Mouse (Mus musculus) MEL (cell line): ENCODE results near the gene Slc5a5. TPM values are rescaled to one million over a fixed set of nuclear protein-coding genes. Genes with fewer than 3 reads are reported as not detected.

Source experiments
- DNase-seq: peaks from one replicate; pipeline ENCODE4 v3.0.0; 2011; ENCODE audit warnings: low read depth, low spot score
- H3K27ac ChIP-seq: 2 replicates; pipeline ENCODE4 v1.5.1; 2012; ENCODE audit warnings: low read depth, mild to moderate bottlenecking, control low read depth, low read length, moderate library complexity; ENCODE audit not compliant: control insufficient read depth
- H3K27me3 ChIP-seq, 2 experiments: fragments of 150-350 bp in 1 of 2; sonication (generic) in 1 of 2; 2 replicates each; pipeline ENCODE4 v1.6.1; 2012; ENCODE audit warnings: low read length in 2 of 2, mild to moderate bottlenecking in 2 of 2, improper control_type of control experiment in 1 of 2, moderate library complexity in 1 of 2; ENCODE audit not compliant: insufficient read depth in 2 of 2, control insufficient read depth in 1 of 2
- H3K36me3 ChIP-seq, 2 experiments: 2 replicates each; pipeline ENCODE4 v1.6.1; 2012 to 2014; ENCODE audit warnings: low read length in 2 of 2, improper control_type of control experiment in 1 of 2, inconsistent platforms in 1 of 2, mild to moderate bottlenecking in 1 of 2; ENCODE audit not compliant: insufficient read depth in 2 of 2, control insufficient read depth in 1 of 2
- H3K4me1 ChIP-seq, 2 experiments: fragments of 150-350 bp in 1 of 2; sonication (generic) in 1 of 2; 2 replicates each; pipeline ENCODE4 v1.6.1; 2012; ENCODE audit warnings: low read length in 2 of 2, improper control_type of control experiment in 1 of 2, mild to moderate bottlenecking in 1 of 2; ENCODE audit not compliant: insufficient read depth in 2 of 2, control insufficient read depth in 1 of 2
- H3K4me3 ChIP-seq, 2 experiments: fragments of 150-350 bp in 1 of 2; sonication (generic) in 1 of 2; 2 replicates each; pipeline ENCODE4 v1.5.1; 2012; ENCODE audit warnings: low read depth in 2 of 2, low read length in 2 of 2, mild to moderate bottlenecking in 2 of 2, moderate library complexity in 2 of 2, control low read depth in 1 of 2, improper control_type of control experiment in 1 of 2; ENCODE audit not compliant: control insufficient read depth in 1 of 2, insufficient read depth in 1 of 2
- H3K79me2 ChIP-seq: 2 replicates; pipeline ENCODE4 v1.6.1; 2012; ENCODE audit warnings: mild to moderate bottlenecking, low read length, moderate library complexity; ENCODE audit not compliant: control insufficient read depth, poor library complexity, insufficient read depth
- H3K9ac ChIP-seq: 2 replicates; pipeline ENCODE4 v1.6.1; 2012; ENCODE audit warnings: low read depth, mild to moderate bottlenecking, control low read depth, low read length, moderate library complexity; ENCODE audit not compliant: control insufficient read depth, poor library complexity, severe bottlenecking
- H3K9me3 ChIP-seq: fragments of 150-350 bp; sonication (generic); replicated peaks from 2 replicates; pipeline ENCODE4 v1.6.1; 2012; ENCODE audit warnings: mild to moderate bottlenecking, low read length, improper control_type of control experiment, moderate library complexity; ENCODE audit not compliant: insufficient read depth
- BHLHE40 ChIP-seq: IDR thresholded peaks from 2 replicates; pipeline ENCODE4 v1.6.1; 2012; ENCODE audit warnings: low read depth, mild to moderate bottlenecking, inconsistent platforms, low read length, improper control_type of control experiment, borderline replicate concordance
- CHD2 ChIP-seq: IDR thresholded peaks from 2 replicates; pipeline ENCODE4 v1.6.1; 2011; ENCODE audit warnings: low read length, improper control_type of control experiment
- CTCF ChIP-seq, 3 experiments: IDR thresholded peaks in 2 of 3; conservative IDR thresholded peaks in 1 of 3; 2 replicates each; pipeline ENCODE4 v1.5.1; 2011 to 2012; ENCODE audit warnings: low read length in 3 of 3, low read depth in 2 of 3, mild to moderate bottlenecking in 2 of 3, improper control_type of control experiment in 1 of 3, inconsistent platforms in 1 of 3, mixed read lengths in 1 of 3, moderate library complexity in 1 of 3; ENCODE audit not compliant: control insufficient read depth in 1 of 3, insufficient read depth in 1 of 3, poor library complexity in 1 of 3, severe bottlenecking in 1 of 3
- EP300 ChIP-seq, 2 experiments: IDR thresholded peaks; 2 replicates each; pipeline ENCODE4 v1.6.1; 2011; ENCODE audit warnings: improper control_type of control experiment in 2 of 2, low read length in 2 of 2, low read depth in 1 of 2, mild to moderate bottlenecking in 1 of 2
- GABPA ChIP-seq: IDR thresholded peaks from 2 replicates; pipeline ENCODE4 v1.6.1; 2012; ENCODE audit warnings: low read depth, mild to moderate bottlenecking, inconsistent platforms, low read length, improper control_type of control experiment, moderate library complexity
- GATA1 ChIP-seq: IDR thresholded peaks from 2 replicates; pipeline ENCODE4 v1.6.1; 2011; ENCODE audit warnings: low read depth, low read length, improper control_type of control experiment
- HCFC1 ChIP-seq: IDR thresholded peaks from 2 replicates; pipeline ENCODE4 v1.6.1; 2012; ENCODE audit warnings: low read depth, mild to moderate bottlenecking, inconsistent platforms, low read length, improper control_type of control experiment, moderate library complexity
- JUND ChIP-seq: IDR thresholded peaks from 2 replicates; pipeline ENCODE4 v1.6.1; 2011; ENCODE audit warnings: low read depth, mild to moderate bottlenecking, improper control_type of control experiment, low read length
- MAZ ChIP-seq: IDR thresholded peaks from 2 replicates; pipeline ENCODE4 v1.6.1; 2012; ENCODE audit warnings: low read depth, mild to moderate bottlenecking, inconsistent platforms, low read length, improper control_type of control experiment
- MEF2A ChIP-seq: IDR thresholded peaks from 2 replicates; pipeline ENCODE4 v1.6.1; 2014; ENCODE audit warnings: low read depth, mild to moderate bottlenecking, inconsistent platforms, low read length, improper control_type of control experiment; ENCODE audit not compliant: poor library complexity, insufficient replicate concordance, severe bottlenecking; ENCODE audit errors: extremely low read depth
- MXI1 ChIP-seq: IDR thresholded peaks from 2 replicates; pipeline ENCODE4 v1.6.1; 2011; ENCODE audit warnings: mild to moderate bottlenecking, low read depth, low read length, improper control_type of control experiment
- MYB ChIP-seq: IDR thresholded peaks from 2 replicates; pipeline ENCODE4 v1.6.1; 2011; ENCODE audit warnings: mild to moderate bottlenecking, low read depth, low read length, improper control_type of control experiment
- MYC ChIP-seq: IDR thresholded peaks from 2 replicates; pipeline ENCODE4 v1.6.1; 2011; ENCODE audit warnings: low read depth, mild to moderate bottlenecking, low read length, improper control_type of control experiment, moderate library complexity
- NELFE ChIP-seq: IDR thresholded peaks from 2 replicates; pipeline ENCODE4 v1.6.1; 2011; ENCODE audit warnings: low read depth, low read length, improper control_type of control experiment
- NRF1 ChIP-seq: IDR thresholded peaks from 2 replicates; pipeline ENCODE4 v1.6.1; 2014; ENCODE audit warnings: low read depth, mild to moderate bottlenecking, inconsistent platforms, low read length, improper control_type of control experiment, moderate library complexity; ENCODE audit not compliant: poor library complexity, insufficient read depth, severe bottlenecking
- POLR2AphosphoS5 ChIP-seq: IDR thresholded peaks from 2 replicates; pipeline ENCODE4 v1.6.1; 2012; ENCODE audit warnings: low read depth, borderline replicate concordance, mild to moderate bottlenecking, inconsistent platforms, low read length, moderate library complexity, mixed read lengths
- TAL1 ChIP-seq: IDR thresholded peaks from 2 replicates; pipeline ENCODE4 v1.6.1; 2012; ENCODE audit warnings: mild to moderate bottlenecking, inconsistent platforms, low read length, moderate library complexity, mixed read lengths
- TBP ChIP-seq: IDR thresholded peaks from 2 replicates; pipeline ENCODE4 v1.8.0; 2011; ENCODE audit warnings: low read depth, low read length, improper control_type of control experiment
- USF1 ChIP-seq: IDR thresholded peaks from 2 replicates; pipeline ENCODE4 v1.6.1; 2014; ENCODE audit warnings: low read depth, mild to moderate bottlenecking, inconsistent platforms, low read length, improper control_type of control experiment, moderate library complexity
- USF2 ChIP-seq, 2 experiments: IDR thresholded peaks; 2 replicates each; pipeline ENCODE4 v1.6.1; 2011 to 2012; ENCODE audit warnings: improper control_type of control experiment in 2 of 2, low read length in 2 of 2, borderline replicate concordance in 1 of 2, inconsistent platforms in 1 of 2, low read depth in 1 of 2, mild to moderate bottlenecking in 1 of 2; ENCODE audit not compliant: insufficient read depth in 1 of 2
- ZC3H11A ChIP-seq: IDR thresholded peaks from 2 replicates; pipeline ENCODE4 v1.6.1; 2012; ENCODE audit warnings: low read depth, mild to moderate bottlenecking, inconsistent platforms, low read length, improper control_type of control experiment
- ZKSCAN1 ChIP-seq: IDR thresholded peaks from 2 replicates; pipeline ENCODE4 v1.6.1; 2012; ENCODE audit warnings: low read depth, mild to moderate bottlenecking, inconsistent platforms, low read length, improper control_type of control experiment, moderate library complexity
- ZMIZ1 ChIP-seq: IDR thresholded peaks from 2 replicates; pipeline ENCODE4 v1.6.1; 2012; ENCODE audit warnings: low read depth, mild to moderate bottlenecking, inconsistent platforms, low read length, improper control_type of control experiment, moderate library complexity
- polyA plus RNA-seq, 2 experiments: library from polyadenylated mRNA; stranded (reverse) in 1 of 2; unstranded in 1 of 2; fragments of >175 nt in 1 of 2; fragments of >200 nt in 1 of 2; gene quantifications; 2 replicates each; pipeline versions ENCODE4 v1.2.1 to v1.2.4; 2012; ENCODE audit warnings: low replicate concordance in 2 of 2, low read depth in 1 of 2; ENCODE audit not compliant: insufficient read length in 2 of 2, insufficient read depth in 1 of 2, missing spikeins in 1 of 2
- total RNA-seq: library from RNA; depleted of rRNA; stranded (reverse); fragments of 300-350 nt; gene quantifications from 2 replicates; pipeline ENCODE4 v1.2.3, GENCODE M21; 2012

The Slc5a5 gene
- total and polyA plus RNA-seq, 3 experiments = 0.12 to 0.36 TPM; not detected in 1

DNA sequence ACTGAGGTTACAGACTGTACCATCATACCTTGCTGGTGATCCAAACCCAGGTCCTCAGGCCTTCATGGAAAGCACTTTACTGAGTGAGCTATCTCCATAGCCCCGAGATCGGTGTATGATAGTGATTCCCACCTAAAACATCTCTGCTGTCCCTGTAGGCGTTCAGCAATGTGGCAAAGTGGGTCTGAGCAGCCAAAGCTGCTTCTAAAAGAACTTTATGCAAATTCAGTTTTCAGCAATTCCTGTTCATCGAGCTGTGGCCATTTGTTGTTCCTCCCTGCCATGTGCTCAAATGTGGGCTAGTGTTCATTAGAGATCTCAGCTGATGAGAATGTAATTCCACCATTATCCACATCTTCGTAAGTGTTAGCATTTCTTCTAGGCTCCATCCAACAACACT, 33.8 kb upstream of the Slc5a5 start:
- Histone ChIP-seq H3K36me3 (peaks cover 0 to 2% of the 10 kb centered on the region in 2 experiments; a peak in 1 of 4 replicates), H3K4me3 (no peak overlapping the region), H3K9ac (no peak overlapping the region), H3K9me3 (no peaks in the 10 kb centered on the region), H3K27ac (no peak overlapping the region), H3K79me2 (no peaks in the 10 kb centered on the region), H3K27me3 (no peaks in the 10 kb centered on the region), H3K4me1 (peaks cover 6 to 7% of the 10 kb centered on the region in 2 experiments)
- TF ChIP-seq CTCF (IDR thresholded peaks at IDR 0.05 in 2 of 3, conservative IDR thresholded peaks at IDR 0.05 in 1 of 3; ENCODE audit: control insufficient read depth in 1 of 3, insufficient read depth in 1 of 3, low read depth in 2 of 3, low read length in 3 of 3, poor library complexity in 1 of 3, severe bottlenecking in 1 of 3) (no peak), TBP (no peak), ZMIZ1 (no peak), MEF2A (no peak), HCFC1 (no peak), MXI1 (no peak), TAL1 (no peak), EP300 (IDR thresholded peaks at IDR 0.05; ENCODE audit: low read depth in 1 of 2, low read length in 2 of 2) (no peak), BHLHE40 (no peak), NELFE (no peak), MYC (no peak), GABPA (no peak), USF1 (no peak), ZC3H11A (no peak), ZKSCAN1 (no peak), CHD2 (no peak), MAZ (no peak), JUND (no peak)
- no peak for DNase-seq

DNA sequence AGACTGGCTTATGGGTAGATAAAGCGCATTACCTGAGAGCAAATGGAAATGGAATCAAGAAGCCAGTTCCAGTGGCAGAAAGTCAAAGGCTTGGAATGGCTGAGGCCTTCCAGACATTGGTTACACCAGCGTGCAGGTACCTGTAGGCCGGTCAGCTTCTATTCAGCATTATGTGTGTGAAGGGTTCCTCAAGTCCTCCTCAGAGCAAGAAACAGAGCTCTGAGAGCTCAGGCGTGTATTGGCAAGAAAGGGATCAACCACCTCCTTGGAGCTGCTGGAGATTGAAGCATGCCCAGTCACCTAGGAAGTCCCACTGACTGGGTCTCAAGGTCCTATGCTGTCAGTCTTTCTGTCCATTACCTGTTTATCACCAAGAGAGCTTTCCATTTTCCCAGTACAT, 33.2 kb upstream of the Slc5a5 start:
- Histone ChIP-seq H3K4me1 (peaks cover 6 to 7% of the 10 kb centered on the region in 2 experiments), H3K27ac (no peak overlapping the region), H3K36me3 (peaks cover 0 to 2% of the 10 kb centered on the region in 2 experiments; a peak in 1 of 4 replicates), H3K27me3 (no peaks in the 10 kb centered on the region), H3K4me3 (no peak overlapping the region), H3K9me3 (no peaks in the 10 kb centered on the region), H3K9ac (no peak overlapping the region), H3K79me2 (no peaks in the 10 kb centered on the region)
- DNase-seq = no peak
- TF ChIP-seq EP300 (IDR thresholded peaks at IDR 0.05; ENCODE audit: low read depth in 1 of 2, low read length in 2 of 2) = no peak
- TF ChIP-seq USF2 (IDR thresholded peaks at IDR 0.05; ENCODE audit: borderline replicate concordance in 1 of 2, insufficient read depth in 1 of 2, low read depth in 1 of 2, low read length in 2 of 2) = no peak
- TF ChIP-seq MAZ = no peak
- no peak for TF ChIP-seq GATA1
- no peak for TF ChIP-seq MYB
- no peak for TF ChIP-seq NRF1
- no peak for TF ChIP-seq POLR2AphosphoS5
